Mouse (Mus musculus) c-Kit-positive CD71-positive TER-119-negative erythroid progenitor cells, embryonic 14.5 days (primary cell): ENCODE data around the gene C3ar1.
A peak's percentile ranks its signal among the peaks of the same experiment; 100 is the strongest.

Experiments
- DNase-seq: peaks from one replicate; pipeline ENCODE4 v3.0.0-alpha.2; 2013; ENCODE audit warnings: low read depth

The C3ar1 gene

DNA sequence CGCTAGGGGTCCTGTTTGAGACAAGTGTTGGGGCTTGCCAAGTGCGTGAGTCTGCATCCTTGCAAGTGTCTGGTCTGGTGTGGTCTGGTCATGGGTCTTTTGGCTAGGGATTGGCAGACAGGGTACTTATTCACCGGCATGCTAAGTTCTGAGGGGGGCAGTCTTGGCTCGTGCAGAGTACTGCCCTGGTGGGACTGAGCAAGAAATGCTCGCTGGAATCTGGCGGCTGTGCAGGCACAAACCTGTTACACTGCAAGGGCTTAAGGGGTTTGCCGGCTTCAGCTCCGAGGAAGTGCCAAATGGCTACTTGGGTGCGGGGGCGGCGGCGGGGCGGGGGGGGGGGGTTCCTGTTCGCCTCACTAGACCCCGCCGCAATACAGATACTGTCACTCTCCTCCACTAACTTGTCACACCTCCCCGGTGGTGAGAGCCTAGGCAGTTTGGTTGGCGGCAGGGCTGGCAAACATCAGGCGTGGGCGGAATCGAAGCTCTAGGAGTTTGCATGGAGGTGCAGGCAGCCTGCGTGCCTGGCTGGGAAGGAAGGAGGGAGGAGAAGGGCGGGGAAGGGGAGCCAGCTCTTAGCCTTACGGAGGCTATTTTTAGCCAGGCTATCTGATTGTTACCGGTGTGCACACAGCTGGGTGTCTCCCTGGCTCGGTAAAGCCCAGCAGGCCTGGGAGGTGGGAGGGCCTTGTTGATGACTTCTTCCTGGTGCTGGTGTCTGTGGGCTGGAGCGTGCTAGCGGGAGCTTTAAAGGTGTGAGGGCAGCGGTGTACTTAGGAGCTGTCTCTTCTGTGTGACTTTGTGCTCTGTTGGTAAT lies 29.8 kb downstream of the C3ar1 start:
- peak; percentile 73 for DNase-seq

GRCm38 (mm10) chr6:122825166-122825565 lies 30.8 kb downstream of the C3ar1 start:
- DNase-seq, result no peak

DNA sequence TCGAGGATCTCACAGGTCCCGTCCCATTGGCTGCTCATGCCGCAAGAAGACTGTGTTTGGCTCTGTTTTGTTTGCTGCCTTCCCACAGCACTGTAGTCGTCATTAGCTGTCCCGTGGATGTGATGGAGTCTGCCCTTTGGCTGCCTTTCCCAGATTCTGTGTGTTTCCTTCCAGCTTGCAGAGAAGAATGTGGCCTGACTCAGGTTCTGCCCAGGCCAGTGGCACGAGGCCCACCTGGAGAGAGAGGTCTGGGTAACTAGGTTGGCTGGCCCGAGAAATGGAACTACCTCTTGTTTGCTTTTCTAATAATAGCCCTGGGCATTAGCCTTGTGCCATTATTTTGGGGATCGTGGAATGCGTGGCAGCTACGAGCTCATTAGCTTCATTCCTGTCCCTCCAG lies 31.9 kb downstream of the C3ar1 start:
- DNase-seq, result no peak

- no peak for DNase-seq
Measured at GRCm38 (mm10) chr6:122821822-122822221, 34.1 kb downstream of the C3ar1 start.

- no peak for DNase-seq
Measured at GRCm38 (mm10) chr6:122820799-122821650, 34.9 kb downstream of the C3ar1 start.

GRCm38 (mm10) chr6:122820071-122820798 lies 35.7 kb downstream of the C3ar1 start:
- no peak for DNase-seq

- DNase-seq, result no peak
Measured at GRCm38 (mm10) chr6:122819306-122820070, 36.5 kb downstream of the C3ar1 start, which contains the start of gene Foxj2. Foxj2 (plus strand) TSS chr6:122819914.

DNA sequence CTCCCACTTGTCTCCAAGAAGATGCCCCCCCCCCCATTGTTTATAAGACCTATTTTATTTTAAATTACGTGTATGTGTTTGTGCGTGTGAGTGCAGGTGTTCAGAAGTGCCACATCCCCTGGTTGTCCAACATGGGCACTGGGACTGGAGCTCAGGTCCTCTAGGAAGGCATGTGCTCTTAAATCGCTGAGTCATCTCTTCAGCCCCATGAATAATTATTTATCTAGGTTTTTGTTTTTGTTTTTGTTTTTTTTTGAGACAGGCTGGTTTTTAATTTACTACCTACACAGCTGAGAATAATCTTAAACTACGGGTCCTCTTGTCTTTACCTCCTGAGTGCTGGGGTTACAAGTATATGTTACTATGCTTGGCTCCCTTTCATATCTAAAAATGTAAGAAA lies 42.3 kb downstream of the C3ar1 start:
- DNase-seq, result no peak

DNA sequence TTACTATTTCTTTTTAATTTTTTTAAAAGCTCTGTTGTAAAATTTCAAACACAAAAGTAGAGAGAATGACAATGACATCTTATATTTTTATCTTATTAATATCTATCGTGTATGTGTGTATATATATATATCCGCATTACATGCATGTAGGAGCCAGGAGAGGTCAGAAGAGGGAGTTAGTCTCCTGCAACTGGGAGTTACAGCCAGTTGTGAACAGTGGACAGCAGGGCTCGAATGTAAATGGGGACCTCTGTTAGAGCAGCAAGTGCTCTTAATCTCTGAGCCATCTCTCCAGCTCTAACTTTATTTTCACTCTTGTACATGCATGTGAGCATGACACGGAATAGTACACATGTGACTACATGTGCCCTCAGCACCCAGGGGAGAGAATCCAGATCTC lies 43.2 kb downstream of the C3ar1 start:
- DNase-seq, result no peak

- DNase-seq, result peak; percentile 66
Measured at GRCm38 (mm10) chr6:122811771-122812600, 44.0 kb downstream of the C3ar1 start.

DNA sequence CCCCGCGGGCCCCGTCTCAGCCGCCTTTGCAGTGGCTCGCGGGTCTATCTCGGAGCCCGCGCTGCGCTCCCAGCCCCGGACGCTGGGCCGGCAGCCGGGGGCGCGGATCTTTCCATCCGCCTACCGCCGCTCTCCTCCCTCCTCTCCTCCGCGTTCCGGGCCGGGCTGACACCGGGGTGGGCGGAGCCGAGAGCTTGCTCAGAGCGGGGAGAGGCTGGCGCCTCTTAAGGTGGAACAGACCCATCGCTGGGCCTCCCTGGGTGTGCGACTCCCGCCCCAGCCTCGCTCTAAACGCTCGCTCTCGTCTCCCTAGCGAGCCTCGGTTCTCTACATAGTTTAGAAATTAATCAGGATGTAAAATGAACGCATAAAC lies 44.7 kb downstream of the C3ar1 start:
- peak; percentile 84 for DNase-seq

DNA sequence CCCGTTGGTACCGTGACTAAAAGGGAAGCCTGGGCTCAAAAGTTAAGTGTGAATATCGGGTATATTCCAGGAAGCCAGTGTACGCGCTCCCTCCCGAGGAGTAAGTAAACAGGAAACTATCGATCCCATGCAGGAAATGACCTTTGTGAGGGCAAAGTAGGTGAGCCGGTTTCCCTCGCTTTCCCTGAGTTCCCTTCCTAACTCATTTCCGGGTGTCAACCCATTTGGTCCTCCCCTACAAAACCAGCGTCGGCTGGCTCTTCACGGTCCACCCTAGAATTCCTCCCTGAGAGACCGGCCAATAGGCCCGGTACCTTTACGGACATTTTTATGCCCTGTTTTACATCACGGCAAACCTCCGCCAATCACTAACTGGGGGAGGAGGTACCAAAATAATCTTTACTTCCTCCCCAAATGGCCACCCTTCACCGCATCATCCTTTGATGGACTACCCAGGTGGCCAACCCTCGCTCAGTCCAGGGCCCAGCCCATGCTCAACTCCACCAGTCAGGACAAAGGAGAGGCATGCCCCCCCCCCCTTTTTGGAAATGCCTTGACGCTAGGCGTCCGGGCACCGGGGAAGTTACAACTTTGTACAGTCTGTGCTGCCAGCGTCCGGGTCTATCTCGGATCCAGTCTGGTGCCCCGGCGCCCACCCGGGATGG lies 45.2 kb downstream of the C3ar1 start:
- peak; percentile 99 for DNase-seq

DNA sequence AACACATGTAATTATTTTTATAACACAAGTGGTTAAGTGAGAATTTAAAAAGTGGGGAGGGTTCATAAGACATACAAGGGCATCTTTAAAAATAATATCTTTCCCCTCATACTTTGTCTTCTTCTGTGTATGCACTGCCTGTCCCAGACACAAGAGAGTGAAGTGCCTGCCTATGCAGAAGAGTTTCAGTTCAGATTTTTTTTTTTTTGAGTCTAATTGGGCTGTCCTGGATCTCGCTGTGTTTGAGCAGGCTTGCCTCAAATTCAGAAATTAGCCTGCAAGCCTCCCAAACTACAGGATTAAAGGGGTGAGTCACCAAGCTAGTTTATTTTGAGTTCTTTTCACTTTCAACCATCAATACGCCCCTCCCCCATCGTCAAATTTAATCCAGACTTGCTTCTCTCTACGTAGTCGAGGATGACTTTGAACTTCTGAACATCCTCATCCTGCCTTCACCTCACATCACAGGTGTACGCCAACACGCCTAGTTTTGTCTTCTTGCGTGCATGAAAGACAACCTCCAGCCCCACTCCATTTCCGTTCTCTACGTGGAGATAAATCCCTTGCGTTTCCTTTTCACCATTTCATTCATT lies 45.8 kb downstream of the C3ar1 start:
- DNase-seq, result no peak

GRCm38 (mm10) chr6:122804418-122804817 lies 51.5 kb downstream of the C3ar1 start:
- peak; percentile 95 for DNase-seq

DNA sequence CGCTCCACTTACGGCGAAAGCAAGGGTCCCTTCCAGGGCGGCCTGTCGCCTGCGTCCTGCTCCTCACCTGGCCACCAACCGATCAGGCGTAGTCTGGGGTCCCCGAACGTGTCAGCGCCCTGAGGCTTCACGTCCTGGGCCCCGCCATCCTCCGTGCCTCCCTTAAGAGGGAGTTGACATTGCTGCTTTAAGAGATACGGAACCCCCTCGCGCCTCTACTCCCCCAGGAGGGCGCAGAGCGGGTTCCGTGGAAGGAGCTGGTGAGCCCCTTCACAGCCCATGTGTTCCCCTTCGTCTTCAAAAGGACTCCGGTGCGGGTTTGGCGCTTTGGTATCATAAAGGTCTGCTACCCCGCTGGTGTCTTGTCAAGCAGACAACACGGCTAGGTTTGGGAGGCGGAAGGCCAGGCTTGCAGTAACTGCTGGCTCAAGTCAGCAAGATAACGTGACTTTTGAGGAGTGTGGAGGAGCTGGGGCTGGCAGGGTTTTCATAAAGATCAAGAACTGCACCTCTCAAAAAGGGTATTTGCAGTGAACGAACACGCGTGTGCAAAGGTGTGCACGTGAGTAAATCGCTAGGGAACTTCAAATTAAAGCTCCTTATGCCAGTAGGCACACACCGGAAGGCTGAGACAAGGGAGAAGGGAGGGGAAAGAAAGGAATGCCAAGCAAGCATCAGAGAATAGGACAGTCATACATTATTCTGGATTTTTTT lies 54.0 kb downstream of the C3ar1 start:
- DNase-seq, result no peak

DNA sequence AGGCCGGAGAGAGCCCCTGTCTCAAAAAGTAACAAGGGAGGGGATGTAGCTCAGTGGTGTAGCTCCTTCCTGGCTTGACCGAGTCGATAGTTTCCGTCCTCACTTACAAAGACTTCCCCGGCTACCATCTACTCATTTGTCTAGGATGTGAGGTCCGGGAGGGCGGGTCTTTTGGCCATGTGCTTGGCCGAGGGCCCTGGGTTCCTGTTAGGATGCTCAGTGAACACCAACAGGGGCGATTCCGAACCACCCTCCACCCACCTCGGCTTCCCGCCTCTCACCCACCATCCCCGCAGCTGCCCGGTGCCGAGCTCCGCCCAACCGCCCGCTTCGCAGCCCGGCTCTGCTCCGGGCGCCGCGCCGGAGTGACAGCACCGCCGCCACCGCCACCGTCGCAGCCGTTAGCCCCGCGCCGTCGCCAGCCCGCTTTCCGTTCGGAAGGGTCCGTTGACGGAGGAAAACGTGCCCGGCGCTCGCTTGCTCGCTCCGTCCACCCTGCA lies 54.6 kb downstream of the C3ar1 start, which contains the start of gene Slc2a3:
TSS of gene Slc2a3 (minus strand) at position 340 of the 500 bp plus-strand sequence.
- peak; percentile 53 for DNase-seq

DNA sequence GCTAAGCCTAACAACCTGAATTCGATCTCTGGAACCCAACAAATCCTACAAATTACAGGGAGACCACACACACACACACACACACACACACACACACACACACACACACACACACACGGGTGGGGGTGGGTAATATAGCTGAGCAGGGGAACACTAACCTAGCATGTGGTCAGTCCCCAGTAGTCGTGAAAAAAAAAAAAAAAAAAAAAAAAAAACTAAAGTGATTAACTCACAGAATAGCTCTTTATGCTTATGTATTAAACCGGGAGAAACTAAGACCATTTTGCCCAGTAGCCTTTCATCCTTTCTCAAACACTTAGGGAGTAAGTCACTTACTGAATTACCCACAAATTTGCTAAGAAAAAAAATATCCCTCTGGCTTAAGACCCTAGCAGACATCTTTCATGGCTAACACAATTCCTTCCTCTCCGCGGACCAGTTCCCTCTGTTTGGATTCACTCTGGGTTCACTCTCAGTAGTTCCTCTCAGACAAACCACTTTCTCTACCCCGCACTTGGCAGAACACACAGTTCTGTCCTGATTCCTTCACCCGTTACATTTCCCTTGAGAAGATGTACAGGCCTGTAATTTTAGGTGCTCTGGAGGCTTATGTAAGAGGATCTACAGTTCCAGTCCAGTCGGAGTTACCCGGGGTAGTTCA lies 55.2 kb downstream of the C3ar1 start:
- no peak for DNase-seq
